Mouse (Mus musculus) gastrocnemius, adult 8-10 months (tissue): ENCODE results near the gene Aimp2. TPM values are rescaled to one million over a fixed set of nuclear protein-coding genes. Genes with fewer than 3 reads are reported as not detected.
A peak's percentile ranks its signal among the peaks of the same experiment; 100 is the strongest.

Experiments used
- DNase-seq, 2 experiments: peaks; one replicate each; pipeline ENCODE4 v3.0.0; 2022; ENCODE audit warnings: low spot score in 2 of 2
- total RNA-seq, 4 experiments: library from RNA; stranded (reverse); gene quantifications; 2 replicates each; pipeline ENCODE4 v1.2.4; 2022

Aimp2 gene
- total RNA-seq, 4 experiments from 2014 or later: 84.3 to 140 (median 99.9) TPM

DNA sequence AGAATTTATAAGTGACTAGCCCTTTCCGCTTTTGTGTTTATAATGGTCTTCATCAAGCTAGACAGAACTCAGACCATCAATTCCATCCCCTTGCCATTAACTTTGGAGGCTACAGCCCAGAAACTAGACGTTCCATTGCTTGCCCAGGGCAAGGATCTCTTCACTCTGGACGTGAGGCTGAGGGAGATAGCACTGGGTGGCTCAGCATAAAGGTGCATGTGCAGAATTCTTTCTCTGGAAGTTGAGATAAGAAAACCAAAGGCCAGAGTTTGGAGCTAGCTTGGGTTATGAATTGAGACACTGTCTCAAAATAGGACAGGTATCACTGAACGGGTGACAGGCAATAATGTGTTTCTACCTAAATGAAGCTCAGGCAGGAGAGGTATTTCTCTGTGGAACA, 5.8 kb downstream of the Aimp2 start:
- DNase-seq: no peak

DNA sequence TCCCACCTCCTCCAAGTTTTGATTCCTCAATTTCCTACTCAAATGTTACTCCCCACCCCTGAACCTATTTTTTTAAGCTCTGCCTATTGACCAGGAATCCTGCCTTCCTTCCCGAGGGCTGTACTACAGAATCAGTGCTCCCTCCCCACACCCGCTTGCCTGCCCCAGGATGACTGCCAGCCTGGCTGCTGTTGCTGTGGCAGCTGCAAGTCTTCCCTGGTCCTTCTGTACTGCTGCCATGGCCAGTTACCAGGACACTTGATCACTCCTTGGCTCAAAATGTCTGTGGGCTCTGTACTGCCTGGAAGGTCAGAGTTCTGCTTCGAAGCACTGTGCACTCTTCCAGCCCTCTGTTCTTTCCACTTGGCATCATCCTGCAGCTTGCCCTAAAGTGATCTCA, 7.5 kb downstream of the Aimp2 start:
- peak; percentile 80 to 87 for DNase-seq

DNA sequence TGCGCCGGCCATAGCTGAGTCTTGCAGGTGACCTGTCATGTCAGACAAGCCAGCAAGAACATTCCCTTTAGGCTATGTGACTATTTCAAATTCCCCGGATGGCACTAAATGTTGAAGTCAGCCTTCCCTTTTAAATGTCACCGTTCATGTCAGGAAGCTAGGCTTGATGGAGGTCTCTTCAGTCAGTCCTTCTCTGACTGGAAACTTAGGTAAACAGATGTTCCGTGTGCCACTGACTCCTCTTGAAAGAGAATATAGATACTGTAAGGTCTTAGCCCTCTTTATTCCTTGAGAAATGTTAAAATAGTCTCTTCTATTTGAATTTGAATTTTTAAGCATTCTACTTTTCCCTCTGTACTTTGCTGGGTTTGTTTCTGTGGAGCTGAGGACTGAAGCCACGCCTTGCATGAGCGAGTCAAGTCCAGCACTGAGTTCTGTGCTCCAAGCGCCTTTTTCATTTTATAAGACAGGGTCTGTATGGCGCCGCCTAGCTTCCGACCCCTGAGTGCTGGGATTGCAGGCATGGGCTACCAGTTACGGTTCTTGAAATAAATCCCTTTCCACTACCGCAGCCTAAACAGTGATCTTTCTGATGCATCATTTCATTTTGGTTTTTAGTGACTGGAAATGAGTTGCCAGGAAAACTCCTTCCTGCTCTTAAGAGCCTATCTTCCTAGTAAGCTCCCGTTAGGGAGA, 11.9 kb downstream of the Aimp2 start, which contains the start of gene Ankrd61:
Gene Ankrd61, minus strand, starts transcription at position 51 of the 696 bp plus-strand sequence.
- no peak for DNase-seq

DNA sequence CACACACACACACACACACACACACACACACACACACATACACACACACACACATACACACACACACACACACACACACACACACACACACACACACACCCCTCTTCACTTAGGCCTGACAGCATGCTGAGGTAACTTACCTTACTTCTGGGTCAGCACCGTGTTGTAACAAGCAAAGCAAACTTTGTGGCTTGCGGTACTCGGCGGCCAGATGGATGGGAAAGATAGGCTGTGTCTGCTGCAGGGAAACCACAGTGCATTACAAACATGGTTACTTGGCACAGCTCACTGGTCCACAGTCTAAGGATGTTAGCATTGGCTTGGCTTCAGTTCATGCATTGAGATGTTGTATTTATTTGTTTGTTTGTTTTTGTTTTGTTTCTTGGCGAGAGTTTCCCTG, 16.3 kb downstream of the Aimp2 start:
- DNase-seq: no peak

DNA sequence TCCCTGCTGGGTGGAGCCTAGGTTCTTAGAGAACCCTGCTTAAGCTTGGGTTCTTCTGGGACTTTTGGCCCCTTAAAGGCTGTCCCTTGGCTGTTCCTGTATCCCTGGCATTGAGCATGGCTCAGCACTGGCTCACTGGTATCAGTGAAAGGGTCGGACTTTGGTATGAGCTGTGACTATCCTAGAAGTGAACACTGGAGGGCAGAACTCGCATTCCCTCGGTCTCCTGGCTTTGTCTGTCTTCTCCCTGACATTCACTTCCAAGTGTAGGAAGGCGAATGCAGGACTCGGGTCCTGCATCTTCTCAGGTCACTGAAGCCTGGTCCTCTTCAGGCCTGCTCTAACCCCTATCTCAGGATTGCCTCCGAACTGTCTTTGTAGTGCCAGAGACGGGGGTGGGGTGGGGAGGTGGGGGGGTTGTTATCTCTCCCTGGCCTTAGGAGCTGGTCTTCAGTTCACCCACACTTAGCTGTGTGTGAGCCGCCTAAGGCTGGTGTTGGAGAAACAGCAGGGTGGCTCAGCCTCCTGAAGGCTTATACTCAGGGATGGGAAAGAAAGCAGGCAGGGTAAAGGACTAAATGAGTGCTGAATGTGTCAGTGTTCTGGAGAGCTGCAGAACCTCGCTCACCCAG, 17.3 kb downstream of the Aimp2 start:
- no peak for DNase-seq

DNA sequence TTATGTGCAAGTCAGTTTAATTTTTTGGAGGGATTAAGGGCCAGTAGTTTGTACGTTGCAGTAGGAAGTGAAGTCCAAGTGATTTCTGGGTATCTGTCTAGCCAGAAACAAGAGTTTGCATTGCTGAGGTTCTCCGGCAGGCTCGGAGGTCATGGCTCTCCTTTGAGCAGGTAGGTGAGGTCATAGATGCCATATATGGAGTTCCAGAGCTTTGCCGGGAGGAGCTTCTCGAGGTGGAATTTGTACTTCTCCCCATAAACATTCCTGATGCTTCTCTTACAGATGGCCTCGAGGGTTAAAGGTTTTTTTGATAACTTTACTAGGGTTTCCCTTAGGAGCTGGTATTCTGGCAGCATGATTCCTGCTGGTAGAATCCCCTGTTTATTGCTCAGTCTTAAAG, 18.9 kb downstream of the Aimp2 start:
- DNase-seq: no peak

DNA sequence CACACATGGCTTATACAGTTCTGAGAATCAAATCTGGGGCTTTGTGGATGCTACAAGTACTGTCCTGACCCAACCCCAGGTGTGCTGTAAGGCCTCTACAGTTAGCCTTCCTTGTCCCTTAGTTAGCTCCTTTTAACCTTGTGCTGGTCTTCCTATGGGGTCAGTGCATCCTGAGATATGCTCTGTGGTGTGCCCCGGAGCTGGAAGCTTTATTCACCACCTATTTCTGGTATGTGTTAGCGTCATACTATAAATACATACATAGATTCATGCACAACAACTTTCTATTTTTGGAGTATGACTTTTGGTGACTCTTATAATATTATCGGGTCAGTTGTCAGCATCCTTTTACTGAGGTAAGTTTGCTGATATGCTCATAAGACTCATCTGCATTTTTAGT, 24.4 kb downstream of the Aimp2 start:
- no peak for DNase-seq

DNA sequence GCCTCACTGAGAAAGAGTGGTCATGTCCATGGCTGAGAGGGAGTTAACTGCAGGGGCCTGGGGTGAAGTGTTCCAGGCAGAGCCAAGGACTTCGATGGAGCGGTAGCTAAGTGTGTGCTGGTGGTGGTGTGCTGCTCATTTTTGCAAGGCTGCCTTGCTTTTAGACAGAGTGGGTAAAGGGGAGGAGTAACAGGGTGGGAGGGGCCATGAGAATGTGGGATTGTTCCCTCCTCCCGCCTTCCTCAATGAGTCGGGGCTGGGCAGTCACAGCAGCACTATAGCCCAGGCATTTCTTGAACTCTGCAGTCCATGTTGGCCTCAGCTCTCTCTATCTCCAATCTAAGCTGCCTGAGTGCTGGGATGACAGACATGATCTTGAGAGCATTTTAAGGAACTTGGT, 35.1 kb downstream of the Aimp2 start:
- DNase-seq: no peak

DNA sequence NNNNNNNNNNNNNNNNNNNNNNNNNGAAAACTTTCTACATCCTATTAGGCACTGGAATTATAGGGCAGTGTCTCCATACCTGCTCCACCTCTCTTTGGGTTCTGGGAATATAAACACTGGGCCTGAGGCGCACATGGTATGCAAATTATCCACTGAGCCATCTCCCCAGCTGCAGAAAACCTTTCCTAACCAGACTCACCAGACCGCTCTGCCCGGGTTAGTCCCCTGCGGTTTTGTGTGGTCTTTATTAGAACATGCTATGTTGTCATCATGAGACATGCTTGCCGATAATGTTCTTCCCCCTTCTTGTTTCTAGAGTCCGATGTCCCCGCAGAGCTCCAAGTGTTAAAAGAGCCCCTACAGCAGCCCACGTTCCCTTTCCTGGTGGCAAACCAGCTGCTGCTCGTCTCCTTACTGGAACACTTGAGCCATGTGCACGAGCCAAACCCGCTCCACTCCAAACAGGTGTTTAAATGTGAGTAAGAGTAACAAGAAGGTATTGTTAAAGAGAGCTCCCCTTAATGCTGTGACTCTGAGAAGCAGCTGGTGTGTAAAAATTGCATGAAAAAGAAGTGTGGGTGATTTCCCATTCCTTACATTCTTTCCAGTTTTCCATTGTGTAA, 38.0 kb downstream of the Aimp2 start:
- no peak for DNase-seq

Other genes starting within 250 kb of the Aimp2 start
- gene Usp42, start 177.6 kb downstream of the Aimp2 start, total RNA-seq: 1 to 10 TPM; 5.6 to 8.7 (median 7.4) TPM
- gene Eif2ak1, start 92.1 kb downstream of the Aimp2 start, total RNA-seq: 10 to 100 TPM; 27.6 to 29.2 (median 28.2) TPM
- gene Ankrd61, start 12.2 kb downstream of the Aimp2 start, total RNA-seq: under 1 TPM in 1 of 4 experiments, not detected in 3; 0.18 TPM
- gene Pms2, start 117 bp upstream of the Aimp2 start, total RNA-seq: 1 to 10 TPM; 3.8 to 6.3 (median 4.8) TPM
- not detected for gene Gm42421, start 18.3 kb upstream of the Aimp2 start, total RNA-seq
- 1 to 10 TPM in 2 of 4 experiments, under 1 TPM in 2; 0.43 to 1.0 (median 0.92) TPM for gene Rsph10b, start 23.2 kb upstream of the Aimp2 start, total RNA-seq
- 10 to 100 TPM; 43.3 to 56.5 (median 44.4) TPM for gene Ccz1, start 105.0 kb upstream of the Aimp2 start, total RNA-seq
- gene Ocm, start 116.8 kb upstream of the Aimp2 start, total RNA-seq: not detected
- 10 to 100 TPM; 27.0 to 32.6 (median 28.3) TPM for gene Lmtk2, start 190.6 kb upstream of the Aimp2 start, total RNA-seq